Mouse (Mus musculus): ENCODE results near the gene Gm10961.

The Gm10961 gene

DNA sequence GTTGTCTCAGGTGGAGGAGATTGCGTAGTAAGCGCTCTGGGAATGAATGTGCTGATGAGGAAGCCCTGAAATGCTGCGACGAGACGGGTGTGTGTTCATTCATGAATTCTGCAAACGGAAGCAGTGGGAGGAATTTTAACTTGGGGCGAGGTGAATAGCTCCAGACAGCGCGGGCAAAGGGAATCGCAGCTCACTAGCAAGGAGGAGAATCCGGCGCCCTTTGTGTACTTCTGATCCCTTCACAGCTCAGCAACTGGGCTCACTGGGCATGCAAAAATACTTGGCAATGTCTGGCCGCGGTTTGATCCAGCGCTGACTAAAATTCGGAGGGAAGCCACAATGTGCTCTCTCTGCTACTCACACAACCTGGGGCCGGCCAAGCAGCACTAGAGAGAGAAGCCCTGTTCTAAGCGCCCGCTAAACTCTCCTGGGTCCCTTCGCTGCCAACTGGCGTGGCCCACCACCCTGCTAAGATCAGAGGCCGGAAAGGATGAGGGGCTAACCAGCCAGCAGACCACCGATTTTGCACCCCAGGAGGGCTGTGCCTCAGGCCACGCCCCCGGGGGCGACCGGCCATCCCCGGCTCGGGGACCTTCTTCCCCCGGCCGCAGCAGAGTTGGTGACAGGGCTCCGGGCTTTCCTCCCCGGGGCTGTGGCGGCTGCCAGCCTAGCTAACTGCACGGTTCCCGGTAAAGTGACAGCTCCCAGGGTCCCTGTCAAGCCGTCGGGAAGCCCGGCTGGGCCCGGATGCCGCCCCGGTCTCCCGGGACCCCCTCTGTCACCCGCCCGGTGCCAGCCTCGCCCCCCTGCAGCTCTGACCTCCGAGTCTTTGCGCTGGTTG lies at the start of gene Gm10961:
Gm10961 (plus strand) TSS at position 641 of the 841 bp plus-strand sequence.
- DNase-seq (ENCODE audit: low spot score) = peak; percentile 67

DNA sequence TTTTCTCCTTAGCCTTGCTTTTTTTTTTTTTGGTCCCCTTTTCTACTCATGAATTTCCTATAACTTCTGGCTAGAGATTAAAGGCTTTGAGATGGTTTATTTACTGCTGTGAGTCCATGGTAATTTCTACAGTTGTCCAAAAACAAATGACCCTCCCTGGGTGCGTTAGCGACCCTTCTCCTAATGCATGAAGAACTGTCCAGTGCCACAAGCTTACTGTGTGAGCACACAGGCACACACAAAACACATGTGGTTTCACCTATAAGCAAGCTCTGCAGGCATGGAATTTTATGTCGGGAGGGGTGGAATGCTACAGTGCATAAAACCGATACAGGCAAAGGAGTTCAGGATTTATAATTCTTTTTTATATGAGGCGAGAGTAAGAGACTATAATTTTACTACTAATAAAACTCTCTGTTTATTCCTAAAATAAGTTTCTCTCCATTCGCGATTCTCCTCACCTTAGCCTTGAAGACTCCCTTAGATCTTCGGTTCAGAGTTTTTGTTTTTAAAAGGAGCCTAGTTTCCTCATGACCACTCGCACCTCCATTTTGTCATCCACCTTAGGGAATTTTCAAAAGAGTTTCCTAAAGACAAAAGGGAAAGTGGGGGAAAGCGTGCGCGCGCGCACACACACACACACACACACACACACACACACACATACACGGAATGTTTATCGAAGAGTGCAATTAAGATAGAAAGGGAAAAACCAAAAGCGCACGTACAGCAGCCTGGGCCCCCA lies 48.8 kb upstream of the Gm10961 start:
- peak; percentile 41 for DNase-seq (ENCODE audit: low spot score)

- DNase-seq (ENCODE audit: low spot score) = peak; percentile 67
Observed at GRCm38 (mm10) chr3:107582875-107583767, 48.0 kb upstream of the Gm10961 start.

- peak; percentile 44 for DNase-seq (ENCODE audit: low spot score)
Observed at GRCm38 (mm10) chr3:107583893-107584292, 47.2 kb upstream of the Gm10961 start.

DNA sequence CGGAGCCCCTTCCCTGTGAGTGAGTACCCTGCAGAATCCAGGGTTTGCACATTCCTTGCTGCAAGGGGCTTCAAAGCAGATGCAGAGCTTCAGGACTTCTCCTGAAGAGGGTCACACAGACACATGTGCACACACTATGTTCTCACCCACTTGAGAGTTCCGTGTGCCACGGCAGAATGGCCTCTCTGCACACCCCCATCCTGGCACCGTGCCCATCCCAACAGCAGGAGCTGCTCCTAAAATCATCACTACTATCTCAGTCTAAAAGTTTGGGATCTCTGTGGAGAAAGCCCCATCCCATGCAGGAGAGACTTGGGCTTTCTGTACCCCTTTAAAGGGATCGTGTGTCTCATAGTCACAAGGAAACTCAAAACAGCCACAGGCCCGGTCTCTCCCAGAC lies 44.6 kb upstream of the Gm10961 start:
- no peak for DNase-seq (ENCODE audit: low spot score)

GRCm38 (mm10) chr3:107591612-107592011 lies 39.5 kb upstream of the Gm10961 start:
- DNase-seq (ENCODE audit: low spot score) = no peak

GRCm38 (mm10) chr3:107593632-107594031 lies 37.5 kb upstream of the Gm10961 start:
- no peak for DNase-seq (ENCODE audit: low spot score)

GRCm38 (mm10) chr3:107594662-107595263 lies 36.4 kb upstream of the Gm10961 start, which contains the start of gene Alx3:
Gene Alx3 (plus strand): TSS chr3:107595031.
- DNase-seq (ENCODE audit: low spot score) = no peak

DNA sequence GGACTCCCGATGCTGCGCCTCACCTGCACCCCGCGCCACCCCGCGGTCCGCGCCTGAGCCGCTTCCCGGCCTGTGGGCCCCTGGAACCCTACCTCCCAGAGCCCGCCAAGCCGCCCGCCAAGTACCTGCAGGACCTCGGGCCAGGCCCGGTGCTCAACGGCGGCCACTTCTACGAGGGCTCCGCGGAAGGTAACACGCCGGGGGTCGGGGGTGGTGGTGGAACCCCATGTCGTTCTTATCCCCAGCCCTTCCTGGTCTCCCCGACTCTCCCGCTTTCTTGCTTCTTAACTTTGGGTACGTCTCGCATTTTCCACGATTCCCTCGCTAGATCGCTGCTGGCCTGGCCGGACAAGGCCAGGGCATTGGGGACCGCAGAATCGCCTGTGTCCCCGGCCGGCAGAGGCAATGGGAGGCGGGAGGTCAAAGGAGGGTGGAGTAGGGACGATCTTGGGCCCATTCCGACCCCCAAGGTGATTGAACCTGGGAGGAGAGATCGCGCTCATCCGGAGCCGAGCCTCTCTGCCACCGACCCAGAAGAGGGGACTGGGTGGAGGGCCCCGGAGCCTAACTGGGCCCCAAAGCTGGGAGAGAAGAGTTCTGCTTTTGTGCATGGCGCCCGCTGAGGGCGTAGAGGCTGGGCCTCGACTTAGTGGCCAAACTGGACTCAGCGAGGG lies 35.7 kb upstream of the Gm10961 start:
- peak; percentile 53 for DNase-seq (ENCODE audit: low spot score)

- peak; percentile 65 for DNase-seq (ENCODE audit: low spot score)
Observed at GRCm38 (mm10) chr3:107595938-107596461, 35.1 kb upstream of the Gm10961 start.

DNA sequence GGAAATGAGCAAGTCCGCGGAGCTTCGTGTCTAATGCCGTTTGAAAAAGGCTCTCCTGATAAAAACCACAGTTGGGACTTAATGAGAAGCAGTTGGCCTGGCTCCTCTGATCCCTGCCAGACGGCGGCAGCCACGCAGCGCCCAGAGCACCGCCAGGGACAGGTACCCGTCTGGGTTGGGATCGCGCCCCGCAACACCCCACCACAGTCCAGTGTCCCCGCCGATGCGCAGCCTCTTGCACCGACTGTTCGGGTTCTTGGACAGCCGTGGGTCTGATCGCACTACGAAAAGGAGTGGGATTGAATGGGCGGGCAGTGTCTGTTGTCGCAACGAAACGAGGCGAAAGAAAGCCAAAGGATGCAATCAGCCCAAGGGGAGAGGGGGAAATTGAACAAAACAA lies 34.6 kb upstream of the Gm10961 start:
- peak; percentile 69 for DNase-seq (ENCODE audit: low spot score)

GRCm38 (mm10) chr3:107597134-107597533 lies 34.0 kb upstream of the Gm10961 start:
- DNase-seq (ENCODE audit: low spot score) = peak; percentile 46

GRCm38 (mm10) chr3:107597586-107598389 lies 33.3 kb upstream of the Gm10961 start:
- DNase-seq (ENCODE audit: low spot score) = peak; percentile 52

GRCm38 (mm10) chr3:107600127-107600526 lies 31.0 kb upstream of the Gm10961 start:
- DNase-seq (ENCODE audit: low spot score) = no peak

GRCm38 (mm10) chr3:107605304-107605703 lies 25.8 kb upstream of the Gm10961 start:
- DNase-seq (ENCODE audit: low spot score) = peak; percentile 81

DNA sequence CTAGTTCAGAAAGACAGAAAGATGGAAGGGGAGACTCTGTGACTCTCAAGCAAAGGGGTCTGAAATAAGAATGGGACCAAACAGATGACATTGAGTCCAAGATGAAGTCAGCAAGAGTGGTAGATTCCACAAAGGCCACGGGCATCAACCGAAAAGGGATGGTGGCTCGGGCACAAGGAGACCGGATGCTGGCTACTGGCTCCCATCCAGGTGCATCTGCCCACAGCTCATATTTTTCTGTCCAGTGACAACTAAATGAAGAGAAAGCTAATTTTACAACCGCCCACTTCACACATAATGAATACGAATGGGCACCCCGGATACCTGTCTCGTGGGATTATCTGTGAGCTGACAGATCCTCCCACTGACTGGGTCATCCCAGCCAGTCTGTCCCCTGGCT lies 23.9 kb upstream of the Gm10961 start:
- DNase-seq (ENCODE audit: low spot score) = no peak

DNA sequence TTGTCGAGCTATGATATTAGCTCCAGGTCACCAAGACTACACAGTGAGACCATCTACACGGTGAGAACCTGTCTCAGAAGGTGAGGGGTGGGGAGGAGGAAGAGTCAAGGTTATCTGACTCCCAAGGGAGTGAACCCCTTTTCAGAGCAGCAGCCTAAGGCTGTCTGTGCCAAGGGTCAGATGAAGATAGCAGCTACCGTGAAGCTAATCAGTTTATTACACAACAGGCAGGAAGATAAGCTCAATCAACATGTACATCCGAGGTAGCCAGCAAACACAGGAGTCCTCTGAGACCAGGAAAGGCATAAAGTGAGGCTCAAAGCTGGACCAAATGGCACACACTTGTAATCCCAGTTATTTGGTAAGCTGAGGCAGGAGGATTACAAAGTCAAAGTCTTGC lies 22.3 kb upstream of the Gm10961 start:
- no peak for DNase-seq (ENCODE audit: low spot score)

DNA sequence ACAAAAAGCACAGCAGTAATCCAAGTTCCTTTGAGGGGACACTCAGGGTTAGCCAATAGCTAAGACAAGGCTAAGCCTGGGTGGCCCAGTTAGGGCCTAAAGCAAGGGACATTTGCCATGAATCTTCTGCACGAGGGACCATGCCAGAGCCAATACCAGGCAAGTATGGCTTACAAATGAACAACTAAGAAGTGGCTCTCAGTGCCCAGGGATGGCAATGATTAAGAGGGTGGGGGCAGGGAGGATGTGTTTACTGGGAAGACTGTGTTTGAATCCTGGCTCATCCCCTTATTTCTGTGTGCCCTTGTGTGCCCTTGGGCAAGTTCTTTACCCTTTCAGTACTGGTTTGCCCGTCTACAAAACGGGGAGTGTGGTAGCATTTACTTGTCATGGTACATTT lies 21.7 kb upstream of the Gm10961 start:
- no peak for DNase-seq (ENCODE audit: low spot score)

- DNase-seq (ENCODE audit: low spot score) = no peak
Observed at GRCm38 (mm10) chr3:107611394-107611793, 19.7 kb upstream of the Gm10961 start.

Data from embryo, embryonic 10.5 days (tissue).